Mouse (Mus musculus): ENCODE measurements around the gene Gpbar1.

The Gpbar1 gene

GRCm38 (mm10) chr1:74278988-74279387 is 638 bp downstream of the Gpbar1 start:
- DNase-seq, result peak in 1 of 2 experiments; percentile 8

DNA sequence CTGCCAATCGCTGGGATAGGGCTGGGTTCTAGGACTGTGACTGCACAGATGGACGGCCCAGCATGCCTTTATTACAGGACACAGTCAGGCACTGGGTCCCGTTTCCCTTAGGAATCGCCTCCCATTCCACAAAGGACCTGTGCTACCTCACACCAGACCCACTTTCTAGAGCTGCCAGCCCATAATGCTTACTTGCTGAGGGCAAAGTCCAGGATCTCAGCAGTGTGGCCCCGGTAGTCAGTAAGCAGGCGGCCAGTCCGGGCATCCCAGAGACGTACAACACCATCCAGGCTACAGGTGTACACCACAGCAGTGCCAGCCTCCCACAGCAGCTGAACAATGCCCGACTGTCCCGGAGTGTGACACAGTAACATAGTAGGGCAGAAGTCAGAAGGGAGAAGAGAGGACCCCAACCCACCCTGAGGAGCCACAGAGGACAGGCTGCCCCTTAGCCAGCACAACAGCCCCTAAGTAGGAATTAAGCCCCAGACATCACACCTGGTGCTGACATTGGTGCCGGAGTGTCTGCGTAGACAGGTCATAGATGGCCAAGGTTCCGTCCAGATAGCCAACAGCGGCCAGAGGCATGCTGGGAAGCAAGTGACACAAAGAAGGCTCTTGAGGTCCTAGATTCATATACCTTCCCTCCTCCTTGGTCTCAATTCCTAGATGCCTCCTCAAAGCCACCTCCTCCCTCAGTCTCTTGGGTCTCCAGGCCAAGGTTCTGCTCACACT is 2.4 kb downstream of the Gpbar1 start:
- DNase-seq, result no peak

DNA sequence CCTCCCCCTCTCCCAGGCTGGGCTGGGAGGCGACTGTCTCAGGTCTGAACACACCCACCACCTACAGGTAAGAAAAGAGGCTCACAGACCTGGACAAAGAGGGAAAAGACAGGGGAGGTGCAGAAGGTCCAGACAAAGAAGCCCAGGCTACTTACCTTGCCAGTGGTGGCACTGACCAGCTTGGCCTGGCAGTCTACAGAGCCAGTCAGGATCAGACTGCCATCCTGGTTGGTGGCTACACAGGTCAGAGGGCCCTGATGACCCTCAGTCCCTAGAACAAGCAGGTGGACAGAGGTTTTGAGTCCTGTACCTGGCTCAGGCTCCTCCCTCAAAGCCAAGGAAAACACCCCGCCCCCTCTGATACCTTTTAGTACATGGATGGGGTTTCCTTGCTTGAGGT is 3.0 kb downstream of the Gpbar1 start:
- DNase-seq, result no peak

- no peak for DNase-seq
Observed at GRCm38 (mm10) chr1:74281886-74282285, 3.5 kb downstream of the Gpbar1 start.

- peak in 1 of 2 experiments; percentile 31 for DNase-seq
Observed at GRCm38 (mm10) chr1:74282896-74283625, 4.7 kb downstream of the Gpbar1 start.

DNA sequence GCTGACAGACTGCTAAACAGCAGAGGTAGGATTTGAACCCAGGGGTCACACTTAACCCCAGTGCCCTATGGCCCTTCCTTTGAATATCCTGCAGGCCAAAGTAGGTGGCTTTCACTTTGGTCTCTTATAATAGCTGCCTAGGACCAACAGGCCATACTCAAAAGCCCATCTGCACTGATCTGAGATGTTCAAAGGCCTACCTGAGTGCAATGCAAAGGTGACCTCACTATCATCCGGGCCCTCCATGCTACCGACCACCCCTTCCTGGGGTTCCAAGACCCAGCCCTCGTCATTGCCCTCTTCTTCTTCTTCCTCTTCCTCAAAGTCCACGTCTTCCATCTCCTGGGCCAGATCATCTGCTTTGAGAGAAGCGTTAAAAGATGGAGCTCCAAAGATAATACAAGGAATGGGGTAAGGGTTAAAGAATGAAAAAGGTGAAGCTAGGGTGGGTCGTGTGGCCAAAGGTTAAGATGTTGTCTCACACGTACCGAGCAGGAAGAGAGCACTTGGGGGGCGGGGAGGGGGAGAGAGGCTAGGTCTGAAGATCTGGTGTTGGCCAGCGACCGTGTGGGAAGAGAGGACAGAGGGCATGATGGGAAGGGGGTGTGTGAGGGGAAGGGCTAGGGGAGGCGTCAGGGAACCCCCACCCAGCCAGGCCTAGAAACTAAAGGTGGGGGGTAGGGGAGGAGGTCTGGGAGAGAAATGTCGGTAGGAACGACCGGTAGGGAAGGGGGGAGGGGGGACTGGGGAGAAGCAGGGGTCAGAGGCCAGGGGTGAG is 5.5 kb downstream of the Gpbar1 start:
- DNase-seq, result peak in 1 of 2 experiments; percentile 70

- peak; percentile 99 to 100 for DNase-seq
Observed at GRCm38 (mm10) chr1:74284543-74285160, 6.3 kb downstream of the Gpbar1 start, which contains the start of the genes Aamp and Pnkd. Aamp (minus strand) TSS chr1:74284738. Pnkd (plus strand) TSS chr1:74284930.

DNA sequence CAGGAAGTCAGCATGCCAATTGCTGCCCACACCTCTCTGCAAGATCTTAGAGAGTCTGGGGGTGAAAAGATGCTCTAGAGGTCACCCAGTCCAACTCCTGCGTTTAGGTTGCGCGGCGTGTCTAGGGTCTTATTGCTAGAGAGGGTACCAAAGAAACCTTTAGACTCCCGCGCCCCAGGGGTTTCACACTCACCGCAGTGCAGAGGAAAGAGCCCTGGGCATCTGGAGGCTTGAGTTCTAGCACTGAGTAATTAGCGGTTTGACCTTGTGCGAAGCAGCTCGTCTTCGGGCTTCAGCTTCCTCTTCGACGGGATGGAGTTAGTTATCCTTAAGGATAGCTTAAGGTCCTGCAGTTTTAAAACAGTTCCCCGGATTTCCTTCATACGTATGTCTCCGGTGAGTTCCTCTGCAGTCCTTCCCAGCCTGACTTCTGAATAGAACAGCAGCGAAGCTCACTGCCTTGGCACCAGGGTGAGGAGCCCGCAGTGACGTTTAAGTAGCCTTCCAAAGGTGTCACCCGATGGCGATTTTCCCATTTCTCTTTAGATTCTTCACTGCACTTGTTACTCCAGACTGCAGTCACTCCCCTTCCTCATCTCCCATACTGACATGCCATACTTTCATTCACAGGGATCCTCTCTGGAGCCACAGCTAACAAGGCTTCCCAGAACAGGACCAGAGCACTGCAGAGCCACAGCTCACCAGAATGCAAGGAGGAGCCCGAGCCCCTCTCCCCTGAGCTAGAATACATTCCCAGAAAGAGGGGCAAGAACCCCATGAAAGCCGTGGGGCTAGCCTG is 7.1 kb downstream of the Gpbar1 start:
- DNase-seq, result no peak

GRCm38 (mm10) chr1:74286869-74287607 is 8.7 kb downstream of the Gpbar1 start:
- DNase-seq, result peak; percentile 48 to 57

- peak in 1 of 2 experiments; percentile 10 for DNase-seq
Observed at GRCm38 (mm10) chr1:74288327-74288726, 10.0 kb downstream of the Gpbar1 start.

DNA sequence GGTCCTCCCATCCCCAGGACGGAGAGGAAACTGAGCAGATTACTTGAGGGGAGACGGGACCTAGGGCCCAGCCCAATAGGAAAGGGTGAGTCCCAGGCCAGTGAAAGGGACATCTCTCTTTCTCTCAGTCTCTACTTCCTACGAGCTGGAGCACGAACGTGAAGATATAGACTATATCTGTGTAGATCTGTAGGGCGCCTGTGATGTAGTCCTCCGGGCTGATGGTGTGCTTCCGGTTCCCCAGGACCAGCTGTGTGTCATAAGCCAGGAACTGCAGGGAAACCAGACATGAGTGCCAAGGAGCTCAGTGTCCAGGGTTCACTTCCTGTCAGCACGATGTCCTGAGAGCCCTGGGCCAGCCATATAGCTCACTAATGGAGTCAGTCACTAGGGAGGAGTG is 10.9 kb downstream of the Gpbar1 start:
- no peak for DNase-seq

DNA sequence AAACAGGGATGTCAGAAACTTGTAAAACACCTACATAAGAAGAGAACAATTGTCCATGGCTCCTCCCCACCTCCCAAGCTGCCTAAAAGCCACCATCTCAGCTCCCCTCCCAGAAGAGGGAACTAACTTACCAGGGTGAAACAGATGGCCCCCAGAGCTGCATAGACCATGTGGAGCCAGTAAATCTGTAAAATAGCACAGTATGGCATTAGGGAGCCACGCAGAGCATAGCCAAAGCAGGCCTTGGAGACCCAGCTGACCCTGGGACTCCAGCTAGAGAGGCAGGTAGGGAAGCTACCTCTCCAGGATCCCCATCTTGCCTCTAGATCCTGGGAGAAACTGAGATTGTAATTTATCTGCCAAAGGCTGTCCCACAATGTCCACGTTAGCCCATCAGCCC is 11.4 kb downstream of the Gpbar1 start:
- no peak for DNase-seq

GRCm38 (mm10) chr1:74290141-74290540 is 11.8 kb downstream of the Gpbar1 start:
- DNase-seq, result peak; percentile 43 to 50

GRCm38 (mm10) chr1:74292331-74293020 is 14.1 kb downstream of the Gpbar1 start:
- no peak for DNase-seq

DNA sequence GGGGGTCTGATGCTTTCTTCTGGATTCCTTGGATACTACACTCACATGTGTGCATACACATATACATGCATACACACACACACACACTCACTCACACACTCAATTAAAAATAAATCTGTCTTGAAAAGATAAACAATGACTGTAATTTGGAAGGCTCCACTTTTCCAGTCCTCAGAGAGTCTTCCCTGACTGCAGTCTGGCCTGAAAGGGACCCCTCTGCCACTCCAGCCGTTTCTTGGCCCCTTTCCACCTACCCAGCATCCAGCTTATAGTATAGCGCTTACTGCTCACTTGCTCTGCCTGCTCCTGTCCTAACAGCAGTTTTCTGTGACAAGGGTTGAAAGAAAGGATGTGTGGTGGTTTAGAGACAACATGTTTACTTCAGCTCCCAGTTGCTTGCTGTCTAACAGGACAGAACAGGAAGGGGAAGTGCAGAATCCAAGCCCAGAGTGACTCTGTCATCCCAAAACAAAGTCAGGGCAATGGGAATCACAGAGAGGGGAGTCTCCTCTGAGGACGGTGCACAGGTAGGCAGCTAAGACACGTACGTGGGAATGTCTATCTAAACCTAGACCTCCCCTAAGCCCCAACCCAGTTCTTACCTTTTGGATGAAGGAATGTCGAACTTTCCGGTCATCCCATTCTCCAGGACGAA is 15.1 kb downstream of the Gpbar1 start:
- no peak for DNase-seq

DNA sequence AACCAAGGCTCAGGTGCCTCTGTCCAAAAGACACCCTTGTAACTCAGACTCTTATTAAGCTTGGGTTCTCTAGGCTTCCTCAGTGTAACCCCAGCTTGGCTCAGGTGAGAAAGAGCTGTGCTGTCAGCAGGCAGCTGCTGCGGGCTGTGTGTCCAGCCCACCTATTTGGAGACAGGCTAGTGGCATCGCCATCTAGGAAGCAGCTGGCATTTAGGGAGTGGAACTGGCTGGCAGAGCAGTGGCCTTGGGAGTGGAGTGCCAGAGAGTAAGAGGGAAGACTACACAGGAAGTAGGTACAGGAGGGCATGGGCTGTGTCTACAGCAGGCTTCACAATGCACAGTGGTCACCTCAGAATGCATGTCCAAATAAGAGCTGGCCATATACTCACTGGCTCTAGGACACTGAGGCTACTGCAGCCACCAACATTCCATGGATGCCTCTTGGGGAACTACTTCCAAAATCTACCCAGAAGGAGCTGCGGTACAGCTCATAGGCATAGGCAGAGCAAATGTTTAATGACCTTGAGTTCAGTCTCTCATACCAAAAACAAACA is 15.8 kb downstream of the Gpbar1 start:
- peak in 1 of 2 experiments; percentile 11 for DNase-seq

GRCm38 (mm10) chr1:74294733-74295455 is 16.5 kb downstream of the Gpbar1 start:
- peak in 1 of 2 experiments; percentile 52 for DNase-seq

GRCm38 (mm10) chr1:74295456-74296171 is 17.3 kb downstream of the Gpbar1 start:
- DNase-seq, result peak; percentile 84 to 90

Measured in cerebellum, adult 18-20 months (tissue).